Mouse (Mus musculus) small intestine, adult 2 months (tissue): ENCODE data around the gene Ivns1abp.

Experiments
- CTCF ChIP-seq: fragments of 200-500 bp; IDR thresholded peaks from 2 replicates; pipeline ENCODE4 v1.5.1; 2012; ENCODE audit warnings: low read depth, mild to moderate bottlenecking, control low read depth, inconsistent platforms, low read length, moderate library complexity, mixed read lengths; ENCODE audit not compliant: insufficient replicate concordance, insufficient read length; ENCODE audit errors: extremely low read depth
- POLR2A ChIP-seq: fragments of 200-500 bp; IDR thresholded peaks from 2 replicates; pipeline ENCODE4 v1.6.1; 2012; ENCODE audit warnings: low read depth, mild to moderate bottlenecking, control low read depth, inconsistent platforms, low read length, moderate library complexity

GRCm38 (mm10) chr1:151367721-151368324, 23.5 kb downstream of the Ivns1abp start:
- no peak for TF ChIP-seq CTCF
- no peak for TF ChIP-seq POLR2A
